Mouse (Mus musculus) liver, adult 2 months (tissue): Measurements from ENCODE around the gene Nemp1. TPM values are rescaled to one million over a fixed set of nuclear protein-coding genes. Genes with fewer than 3 reads are reported as not detected.
"Not testable (repeated sequence)": the region's sequence is repeated elsewhere in the genome, so short reads cannot be mapped to it uniquely, and the experiment has no call there.

ENCODE experiments used
- DNase-seq: peaks from one replicate; pipeline ENCODE4 v3.0.0-alpha.2; 2011; ENCODE audit warnings: low read depth, low spot score; ENCODE audit errors: extremely low read depth
- H3K27ac ChIP-seq: fragments of 200-500 bp; replicated peaks from 2 replicates; pipeline ENCODE4 v1.5.1; 2012; ENCODE audit warnings: low read depth, mild to moderate bottlenecking, control low read depth, inconsistent platforms, low read length; ENCODE audit not compliant: insufficient read depth
- H3K27me3 ChIP-seq: fragments of 200-500 bp; 2 replicates; pipeline ENCODE4 v1.6.1; 2012; ENCODE audit warnings: mild to moderate bottlenecking, moderate library complexity, low read length, inconsistent platforms; ENCODE audit not compliant: control insufficient read depth, insufficient read depth
- H3K36me3 ChIP-seq: fragments of 200-500 bp; 2 replicates; pipeline ENCODE4 v1.6.1; 2012; ENCODE audit warnings: low read length, inconsistent platforms; ENCODE audit not compliant: control insufficient read depth, insufficient read depth
- H3K4me1 ChIP-seq: fragments of 200-500 bp; 2 replicates; pipeline ENCODE4 v1.6.1; 2011; ENCODE audit warnings: low read length; ENCODE audit not compliant: control insufficient read depth, insufficient read depth
- H3K4me3 ChIP-seq: fragments of 200-500 bp; 2 replicates; pipeline ENCODE4 v1.5.1; 2011; ENCODE audit warnings: low read depth, mild to moderate bottlenecking, control low read depth, low read length, moderate library complexity; ENCODE audit not compliant: insufficient read depth
- H3K79me2 ChIP-seq: fragments of 200-500 bp; 2 replicates; pipeline ENCODE4 v1.6.1; 2012; ENCODE audit warnings: inconsistent platforms, mild to moderate bottlenecking, low read length, moderate library complexity; ENCODE audit not compliant: control insufficient read depth, insufficient read depth
- H3K9ac ChIP-seq: fragments of 200-500 bp; 2 replicates; pipeline ENCODE4 v1.6.1; 2012; ENCODE audit warnings: low read depth, mild to moderate bottlenecking, control low read depth, inconsistent platforms, low read length
- CTCF ChIP-seq: fragments of 200-500 bp; IDR thresholded peaks from 2 replicates; pipeline ENCODE4 v1.5.1; 2011; ENCODE audit warnings: low read depth, low read length, control low read depth
- POLR2A ChIP-seq: fragments of 200-500 bp; IDR thresholded peaks from 2 replicates; pipeline ENCODE4 v1.6.1; 2011; ENCODE audit warnings: low read length, control low read depth; ENCODE audit not compliant: insufficient read depth; ENCODE audit errors: extremely low read depth
- WGBS: fragments of 180-500 bp; shearing (Covaris S2); methylation state at CpG from one replicate; pipeline ENCODE4 v1.1.7; 2018; 5-methylcytosine and 5-hydroxymethylcytosine counted together
- polyA plus RNA-seq: library from polyadenylated mRNA; depleted of rRNA; stranded (reverse); fragments of >200 nt; gene quantifications from 2 replicates; pipeline ENCODE4 v1.2.3, GENCODE M21; 2012
- total RNA-seq: library from RNA; depleted of rRNA; stranded (reverse); fragments of >200 nt; gene quantifications from 2 replicates; pipeline ENCODE4 v1.2.3, GENCODE M21; 2014

The Nemp1 gene
- total and polyA plus RNA-seq, 2 experiments, result 2.0 to 5.5 TPM

- Histone ChIP-seq H3K4me3 (peak within 1 kb of the TSS; percentile 85), H3K9ac (peak within 1 kb of the TSS; percentile 88), H3K27me3 (no peaks in the 10 kb centered on the region), H3K27ac (peak within 1 kb of the TSS; percentile 96), H3K79me2 (peaks cover 11% of the 10 kb centered on the region; the same call in 1 of the 2 replicates), H3K36me3 (peaks cover 3% of the 10 kb centered on the region; the same call in 1 of the 2 replicates), H3K4me1 (peaks cover 5% of the 10 kb centered on the region; the same call in 1 of the 2 replicates)
- DNase-seq, result peak; percentile 73
- WGBS, result under 1% methylated on average over 37 of the region's 37 CpGs
- TF ChIP-seq CTCF (no peak), POLR2A (peak; percentile 65)
These were observed 23.7 kb upstream of the Nemp1 start, which contains the start of gene Stat6 for GRCm38 (mm10) chr10:127642772-127643552. Gene Stat6 (plus strand): TSS chr10:127642986.

GRCm38 (mm10) chr10:127643553-127644238 lies 23.0 kb upstream of the Nemp1 start:
- under 1% methylated on average over 25 of the region's 25 CpGs for WGBS

GRCm38 (mm10) chr10:127645791-127646190 lies 20.9 kb upstream of the Nemp1 start:
- no peak for DNase-seq
- Histone ChIP-seq H3K27ac (no peak overlapping the region), H3K27me3 (no peaks in the 10 kb centered on the region), H3K4me3 (no peak overlapping the region), H3K79me2 (peaks cover 11% of the 10 kb centered on the region; the same call in 1 of the 2 replicates), H3K4me1 (peaks cover 5% of the 10 kb centered on the region; the same call in 1 of the 2 replicates), H3K9ac (no peak overlapping the region), H3K36me3 (peaks cover 23% of the 10 kb centered on the region; the same call in 1 of the 2 replicates)
- TF ChIP-seq POLR2A, result no peak
- no peak for TF ChIP-seq CTCF
- 73% methylated on average over 2 of the region's 2 CpGs for WGBS

More at GRCm38 (mm10) chr10:127643553-127644238, 23.0 kb upstream of the Nemp1 start:
- Histone ChIP-seq H3K36me3 (peaks cover 10% of the 10 kb centered on the region; the same call in 1 of the 2 replicates), H3K4me3 (peak overlapping the region; percentile 85), H3K27me3 (no peaks in the 10 kb centered on the region), H3K79me2 (peaks cover 11% of the 10 kb centered on the region; the same call in 1 of the 2 replicates), H3K4me1 (peaks cover 5% of the 10 kb centered on the region; the same call in 1 of the 2 replicates), H3K9ac (peak overlapping the region; percentile 88), H3K27ac (peak overlapping the region; percentile 96)
- TF ChIP-seq CTCF, result no peak
- TF ChIP-seq POLR2A, result peak; percentile 62; the same call in 1 of the 2 replicates
- DNase-seq, result peak; percentile 71

GRCm38 (mm10) chr10:127652906-127653638 lies 13.6 kb upstream of the Nemp1 start:
- TF ChIP-seq POLR2A (no peak), CTCF (no peak)
- Histone ChIP-seq H3K27me3 (no peaks in the 10 kb centered on the region), H3K4me1 (no peaks in the 10 kb centered on the region), H3K36me3 (peaks cover 48% of the 10 kb centered on the region), H3K4me3 (no peak overlapping the region), H3K79me2 (no peaks in the 10 kb centered on the region), H3K27ac (no peak overlapping the region), H3K9ac (no peak overlapping the region)
- DNase-seq, result peak; percentile 35
- 76% methylated on average over 21 of the region's 21 CpGs for WGBS

- TF ChIP-seq POLR2A (no peak), CTCF (no peak)
- DNase-seq, result no peak
- no peak overlapping the region for H3K9ac ChIP-seq
- no peak overlapping the region for H3K4me3 ChIP-seq
- no peaks in the 10 kb centered on the region for H3K4me1 ChIP-seq
- no peaks in the 10 kb centered on the region for H3K79me2 ChIP-seq
- no peak overlapping the region for H3K27ac ChIP-seq
- H3K36me3 ChIP-seq, result peaks cover 34% of the 10 kb centered on the region
- 87% methylated on average over 16 of the region's 16 CpGs for WGBS
- no peaks in the 10 kb centered on the region for H3K27me3 ChIP-seq
These were observed 11.6 kb upstream of the Nemp1 start for GRCm38 (mm10) chr10:127654970-127655579.

GRCm38 (mm10) chr10:127657617-127658016 lies 9.1 kb upstream of the Nemp1 start:
- WGBS, result 83% methylated on average over 6 of the region's 6 CpGs
- not testable (repeated sequence) for DNase-seq, H3K4me3 ChIP-seq, H3K9ac ChIP-seq, H3K27me3 ChIP-seq, H3K4me1 ChIP-seq, H3K79me2 ChIP-seq, H3K27ac ChIP-seq
- peaks cover 20% of the 10 kb centered on the region for H3K36me3 ChIP-seq
